Mouse (Mus musculus) megakaryocyte progenitor cell, adult 5-6 weeks (primary cell): Measurements from ENCODE around the gene Twf1. TPM values are rescaled to one million over a fixed set of nuclear protein-coding genes. Genes with fewer than 3 reads are reported as not detected.

ENCODE experiments used
- ATAC-seq: replicated peaks from 2 replicates; pipeline ENCODE4 v1.8.0; 2016; ENCODE audit warnings: mild to moderate bottlenecking, moderate TSS enrichment, inconsistent platforms; ENCODE audit not compliant: poor library complexity
- total RNA-seq, 2 experiments: library from RNA; stranded (forward) in 1 of 2; stranded (reverse) in 1 of 2; fragments of 157-497, 149-512 nt in 1 of 2; fragments of 200-1000 nt in 1 of 2; gene quantifications; 2 replicates each; pipeline versions ENCODE4 v1.2.3 to v1.2.4; 2015 to 2017

The Twf1 gene
- total RNA-seq (2015) (43.9 and 50.1 TPM in 2 replicates), total RNA-seq (2017) (27.2 and 28.1 TPM in 2 replicates)

GRCm38 (mm10) chr15:94589219-94590075 is at the start of gene Twf1:
Gene Twf1, minus strand, starts transcription at chr15:94589889.
- ATAC-seq: peak; percentile 96

- ATAC-seq: no peak
Measured at GRCm38 (mm10) chr15:94639126-94639525, 49.4 kb upstream of the Twf1 start.

- no peak for ATAC-seq
Measured at GRCm38 (mm10) chr15:94638207-94638606, 48.5 kb upstream of the Twf1 start.

GRCm38 (mm10) chr15:94634524-94634923 is 44.8 kb upstream of the Twf1 start:
- ATAC-seq: no peak

GRCm38 (mm10) chr15:94630553-94630952 is 40.9 kb upstream of the Twf1 start:
- no peak for ATAC-seq

- ATAC-seq: peak; percentile 76
Measured at GRCm38 (mm10) chr15:94628830-94629601, 39.3 kb upstream of the Twf1 start, which contains the start of gene Tmem117. Gene Tmem117, plus strand, starts transcription at chr15:94629232.

GRCm38 (mm10) chr15:94628463-94628829 is 38.8 kb upstream of the Twf1 start:
- no peak for ATAC-seq

GRCm38 (mm10) chr15:94620909-94621308 is 31.2 kb upstream of the Twf1 start:
- no peak for ATAC-seq

GRCm38 (mm10) chr15:94616036-94616435 is 26.3 kb upstream of the Twf1 start:
- no peak for ATAC-seq

- ATAC-seq: no peak
Measured at GRCm38 (mm10) chr15:94607768-94608167, 18.1 kb upstream of the Twf1 start.

GRCm38 (mm10) chr15:94602441-94602840 is 12.8 kb upstream of the Twf1 start:
- no peak for ATAC-seq

GRCm38 (mm10) chr15:94601339-94601738 is 11.7 kb upstream of the Twf1 start:
- peak; percentile 98 for ATAC-seq

GRCm38 (mm10) chr15:94600145-94600707 is 10.5 kb upstream of the Twf1 start:
- no peak for ATAC-seq

GRCm38 (mm10) chr15:94593586-94593985 is 3.9 kb upstream of the Twf1 start:
- no peak for ATAC-seq

GRCm38 (mm10) chr15:94591356-94591755 is 1.7 kb upstream of the Twf1 start:
- peak; percentile 30 for ATAC-seq

GRCm38 (mm10) chr15:94590083-94590482 is 394 bp upstream of the Twf1 start:
- no peak for ATAC-seq

GRCm38 (mm10) chr15:94587826-94588715 is 1.6 kb downstream of the Twf1 start:
- ATAC-seq: no peak

GRCm38 (mm10) chr15:94584738-94585137 is 5.0 kb downstream of the Twf1 start:
- ATAC-seq: 0 out of 2 replicates have a peak, but pooled peaks have one; percentile 40

GRCm38 (mm10) chr15:94583153-94583552 is 6.5 kb downstream of the Twf1 start:
- no peak for ATAC-seq

- no peak for ATAC-seq
Measured at GRCm38 (mm10) chr15:94582000-94582593, 7.6 kb downstream of the Twf1 start.
